9 mouse cellular contexts compared by ENCODE assay signal in the genomic region with DNA sequence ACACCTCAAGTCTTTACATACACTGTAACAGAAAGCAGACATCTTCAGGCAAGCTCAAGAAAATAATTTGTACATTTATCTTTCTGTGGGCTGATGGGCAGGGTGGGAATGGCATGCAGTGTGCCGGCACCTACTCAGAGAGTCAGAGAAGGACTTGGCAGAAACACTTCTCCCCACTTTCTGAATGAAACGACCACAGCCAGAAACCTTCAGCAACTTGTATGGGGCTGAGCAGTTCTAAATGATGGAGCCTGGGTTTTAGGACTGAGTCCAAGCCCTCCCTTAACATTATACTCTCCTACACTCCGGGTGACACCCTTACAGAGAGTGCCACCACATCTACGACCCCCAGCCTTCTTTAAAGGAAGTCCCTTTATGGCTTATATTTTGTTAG. TPM values are rescaled to one million over a fixed set of nuclear protein-coding genes. Genes with fewer than 3 reads are reported as not detected.
DNase-seq lines count a peak whose midpoint lies in the region; ATAC-seq and TF ChIP-seq lines count a peak whose summit lies in the region.
"Had no signal": no experiment of that assay in that cellular context is flagged by ENCODE, and none has a peak within 500 bp of the region (broad histone marks: within the 10 kb centered on the region; RNA-seq: fewer than 3 reads in every experiment).

No protein-coding gene starts in this region.

- peak overlapping the region; percentile 68 for H3K9ac ChIP-seq in heart, embryonic 13.5 days
- H3K9ac ChIP-seq in midbrain, postnatal 0 days (replicated peaks; ENCODE audit: low read length, poor library complexity, severe bottlenecking): no peak overlapping the region
- H3K9ac ChIP-seq in midbrain, embryonic 11.5 days (ENCODE audit: low read length): no peak overlapping the region
- no peak overlapping the region for H3K9ac ChIP-seq in limb, embryonic 11.5 days (ENCODE audit: low read length)
- no peak overlapping the region for H3K9ac ChIP-seq in stomach, postnatal 0 days (ENCODE audit: low read length)

- H3K4me3 ChIP-seq in heart, embryonic 13.5 days: peak overlapping the region; percentile 28
- no peak overlapping the region for H3K4me3 ChIP-seq in midbrain, postnatal 0 days (ENCODE audit: low read depth, low read length)
- H3K4me3 ChIP-seq in midbrain, embryonic 11.5 days (ENCODE audit: low read depth, low read length): no peak overlapping the region
- no peak overlapping the region for H3K4me3 ChIP-seq in limb, embryonic 11.5 days (ENCODE audit: low read depth, low read length)
- H3K4me3 ChIP-seq in stomach, postnatal 0 days (ENCODE audit: low read depth, low read length): no peak overlapping the region

- no peaks in the 10 kb centered on the region for H3K36me3 ChIP-seq in heart, embryonic 13.5 days
- H3K36me3 ChIP-seq in midbrain, postnatal 0 days (ENCODE audit: insufficient read depth, low read length): no peaks in the 10 kb centered on the region
- H3K36me3 ChIP-seq in midbrain, embryonic 11.5 days (ENCODE audit: control insufficient read depth, insufficient read depth, low read length): no peaks in the 10 kb centered on the region
- no peaks in the 10 kb centered on the region for H3K36me3 ChIP-seq in limb, embryonic 11.5 days (ENCODE audit: control insufficient read depth, insufficient read depth, low read length)
- H3K36me3 ChIP-seq in stomach, postnatal 0 days (ENCODE audit: control insufficient read depth, insufficient read depth, low read length): no peaks in the 10 kb centered on the region

- H3K27ac ChIP-seq in heart, embryonic 13.5 days (replicated peaks): peak overlapping the region; percentile 70
- no peak overlapping the region; the same call in 1 of the 2 replicates for H3K27ac ChIP-seq in midbrain, postnatal 0 days (ENCODE audit: low read depth, low read length)
- no peak overlapping the region for H3K27ac ChIP-seq in midbrain, embryonic 11.5 days (ENCODE audit: low read depth, low read length)
- H3K27ac ChIP-seq in limb, embryonic 11.5 days (replicated peaks; ENCODE audit: low read depth, low read length): no peak overlapping the region
- peak overlapping the region; percentile 30; the same call in 1 of the 2 replicates for H3K27ac ChIP-seq in stomach, postnatal 0 days (replicated peaks)

- no peak for TF ChIP-seq EP300 in stomach, postnatal 0 days (optimal IDR thresholded peaks at IDR 0.05)

- no peak for ATAC-seq in heart, embryonic 13.5 days (ENCODE audit: extremely low read depth, insufficient number of reproducible peaks, low FRiP score, low TSS enrichment)
- ATAC-seq in midbrain, postnatal 0 days (ENCODE audit: low FRiP score): no peak
- no peak for ATAC-seq in midbrain, embryonic 11.5 days (ENCODE audit: low FRiP score)
- no peak for ATAC-seq in limb, embryonic 11.5 days (ENCODE audit: insufficient number of reproducible peaks, low FRiP score, low TSS enrichment, low read depth)
- no peak for ATAC-seq in stomach, postnatal 0 days (ENCODE audit: low FRiP score, low TSS enrichment)
- ATAC-seq in activated CD4-positive, CD25-positive, alpha-beta regulatory T cell, adult 4 months: no peak

- H3K4me2 ChIP-seq in heart, embryonic 13.5 days: peak overlapping the region; percentile 52
- no peak overlapping the region for H3K4me2 ChIP-seq in midbrain, postnatal 0 days (ENCODE audit: low read depth, low read length, poor library complexity, severe bottlenecking)
- no peak overlapping the region for H3K4me2 ChIP-seq in midbrain, embryonic 11.5 days
- H3K4me2 ChIP-seq in limb, embryonic 11.5 days (ENCODE audit: low read depth, severe bottlenecking): no peak overlapping the region
- peak overlapping the region; percentile 28 for H3K4me2 ChIP-seq in stomach, postnatal 0 days (replicated peaks; ENCODE audit: low read depth)

- H3K9me3 ChIP-seq in heart, embryonic 13.5 days: no peaks in the 10 kb centered on the region
- no peaks in the 10 kb centered on the region for H3K9me3 ChIP-seq in midbrain, postnatal 0 days (ENCODE audit: low read length)
- H3K9me3 ChIP-seq in midbrain, embryonic 11.5 days (ENCODE audit: control insufficient read depth, low read length): no peaks in the 10 kb centered on the region
- H3K9me3 ChIP-seq in limb, embryonic 11.5 days (ENCODE audit: control insufficient read depth, low read length): no peaks in the 10 kb centered on the region
- H3K9me3 ChIP-seq in stomach, postnatal 0 days (ENCODE audit: control insufficient read depth, low read length): no peaks in the 10 kb centered on the region

- H3K27me3 ChIP-seq in heart, embryonic 13.5 days (replicated peaks): no peaks in the 10 kb centered on the region
- H3K27me3 ChIP-seq in midbrain, postnatal 0 days (ENCODE audit: insufficient read depth, low read length): no peaks in the 10 kb centered on the region
- H3K27me3 ChIP-seq in midbrain, embryonic 11.5 days (ENCODE audit: control insufficient read depth, insufficient read depth, low read length): no peaks in the 10 kb centered on the region
- no peaks in the 10 kb centered on the region for H3K27me3 ChIP-seq in limb, embryonic 11.5 days (ENCODE audit: control insufficient read depth, insufficient read depth, low read length)
- H3K27me3 ChIP-seq in stomach, postnatal 0 days (ENCODE audit: control insufficient read depth, insufficient read depth, low read length): no peaks in the 10 kb centered on the region

- DNase-seq in heart, postnatal 36 days: no peak
- peak; percentile 13 for DNase-seq in midbrain, postnatal 0 days (ENCODE audit: low spot score)
- no peak for DNase-seq in midbrain, embryonic 11.5 days (ENCODE audit: low spot score, missing footprints)
- DNase-seq in limb, embryonic 11.5 days (ENCODE audit: low spot score): peak; percentile 18
- DNase-seq in stomach, postnatal 0 days (ENCODE audit: low spot score): no peak
- no peak for DNase-seq in gastrocnemius, postnatal 36 days
- DNase-seq: adrenal gland, adult 8-10 months had no signal

- WGBS in heart, embryonic 13.5 days: 44% methylated on average over 4 of the region's 4 CpGs
- WGBS in midbrain, postnatal 0 days: 62% methylated on average over 4 of the region's 4 CpGs
- WGBS in midbrain, embryonic 11.5 days: 87% methylated on average over 4 of the region's 4 CpGs
- WGBS in limb, embryonic 11.5 days: 58% methylated on average over 4 of the region's 4 CpGs
- 19% methylated on average over 4 of the region's 4 CpGs for WGBS in stomach, postnatal 0 days

- peaks cover 48% of the 10 kb centered on the region for H3K4me1 ChIP-seq in heart, embryonic 13.5 days
- no peaks in the 10 kb centered on the region for H3K4me1 ChIP-seq in midbrain, postnatal 0 days (ENCODE audit: insufficient read depth, low read length)
- no peaks in the 10 kb centered on the region for H3K4me1 ChIP-seq in midbrain, embryonic 11.5 days (ENCODE audit: control insufficient read depth, insufficient read depth, low read length)
- peaks cover 5% of the 10 kb centered on the region; the same call in 1 of the 2 replicates for H3K4me1 ChIP-seq in limb, embryonic 11.5 days (ENCODE audit: control insufficient read depth, insufficient read depth, low read length)
- H3K4me1 ChIP-seq in stomach, postnatal 0 days (replicated peaks; ENCODE audit: control insufficient read depth, insufficient read depth): peaks cover 6% of the 10 kb centered on the region; the same call in 1 of the 2 replicates

- TF ChIP-seq CTCF in midbrain, postnatal 0 days (IDR thresholded peaks at IDR 0.05): no peak
- no peak for TF ChIP-seq CTCF in stomach, postnatal 0 days (IDR thresholded peaks at IDR 0.05; ENCODE audit: low read depth)

- intact Hi-C loops in heart, postnatal 36 days (cut with DNase I): no loop called here
- intact Hi-C loops in gastrocnemius, postnatal 36 days (cut with DNase I): no loop called here

RNA-seq across cellular contexts. Expression of gene Gpr183, which starts 1.1 kb away (rescaled TPM):
- polyA plus RNA-seq in heart, embryonic 13.5 days (2015; fragmentation: Nextera tagmentation; extraction: Ambion mirVana): 2.3 and 2.5 TPM in 2 replicates
- 1 to 10 TPM; 1.2 to 2.0 TPM for total RNA-seq in heart, postnatal 36 days (2021)
- 0.52 and 1.3 TPM in 2 replicates for total RNA-seq in midbrain, postnatal 0 days (2014; rRNA removed)
- polyA plus RNA-seq in midbrain, postnatal 0 days (2015; fragmentation: Nextera tagmentation; extraction: Ambion mirVana): 0.49 and 0.64 TPM in 2 replicates
- polyA plus RNA-seq in midbrain, embryonic 11.5 days (2014; fragmentation: Nextera tagmentation; extraction: Ambion mirVana): 1.4 and 1.6 TPM in 2 replicates
- 2.1 and 3.0 TPM in 2 replicates for polyA plus RNA-seq in limb, embryonic 11.5 days (2014; fragmentation: Nextera tagmentation; extraction: Ambion mirVana)
- 1.8 and 2.0 TPM in 2 replicates for polyA plus RNA-seq in stomach, postnatal 0 days (2015; fragmentation: Nextera tagmentation; extraction: Ambion mirVana)
- polyA plus RNA-seq in activated CD4-positive, CD25-positive, alpha-beta regulatory T cell, adult 4 months (2017; shearing (Covaris generic)): 100 to 1,000 TPM; 104 to 118 TPM
- under 1 TPM; 0.23 to 0.35 TPM for total RNA-seq in gastrocnemius, postnatal 36 days (2021)

RNA-seq across cellular contexts. Expression of gene Gpr18, which starts 48.4 kb away (rescaled TPM):
- 0.13 TPM in 1 of 2 replicates, not detected in the other for polyA plus RNA-seq in heart, embryonic 13.5 days (2015; fragmentation: Nextera tagmentation; extraction: Ambion mirVana)
- under 1 TPM; 0.33 to 0.46 TPM for total RNA-seq in heart, postnatal 36 days (2021)
- not detected in 2 replicates for total RNA-seq in midbrain, postnatal 0 days (2014; rRNA removed)
- 0.10 and 0.11 TPM in 2 replicates for polyA plus RNA-seq in midbrain, postnatal 0 days (2015; fragmentation: Nextera tagmentation; extraction: Ambion mirVana)
- polyA plus RNA-seq in midbrain, embryonic 11.5 days (2014; fragmentation: Nextera tagmentation; extraction: Ambion mirVana): 0.15 and 0.25 TPM in 2 replicates
- 0.09 and 0.21 TPM in 2 replicates for polyA plus RNA-seq in limb, embryonic 11.5 days (2014; fragmentation: Nextera tagmentation; extraction: Ambion mirVana)
- polyA plus RNA-seq in stomach, postnatal 0 days (2015; fragmentation: Nextera tagmentation; extraction: Ambion mirVana): 0.06 and 0.08 TPM in 2 replicates
- polyA plus RNA-seq in activated CD4-positive, CD25-positive, alpha-beta regulatory T cell, adult 4 months (2017; shearing (Covaris generic)): 10 to 100 TPM; 83.8 to 86.0 TPM
- total RNA-seq in gastrocnemius, postnatal 36 days (2021): not detected

Comparison
In these comparisons a context has a peak if more than half of its experiments do, and no peak if none do; other contexts are left out.
1. DNase-seq: peak in midbrain, postnatal 0 days (single experiment) and limb, embryonic 11.5 days (single experiment); none in heart, postnatal 36 days (0 of 2), midbrain, embryonic 11.5 days (single experiment), stomach, postnatal 0 days (single experiment) and gastrocnemius, postnatal 36 days (0 of 2).
2. H3K27ac ChIP-seq: peak in heart, embryonic 13.5 days (single experiment) and stomach, postnatal 0 days (single experiment); none in midbrain, postnatal 0 days (single experiment), midbrain, embryonic 11.5 days (single experiment) and limb, embryonic 11.5 days (single experiment).
3. H3K4me2 ChIP-seq: peak in heart, embryonic 13.5 days (single experiment) and stomach, postnatal 0 days (single experiment); none in midbrain, postnatal 0 days (single experiment), midbrain, embryonic 11.5 days (single experiment) and limb, embryonic 11.5 days (single experiment).
4. RNA of gene Gpr183, which starts 1.1 kb away (polyA plus RNA-seq): 104 to 118 TPM in activated CD4-positive, CD25-positive, alpha-beta regulatory T cell, adult 4 months; 2.1 to 3.0 TPM in limb, embryonic 11.5 days, 2.3 to 2.5 TPM in heart, embryonic 13.5 days, 1.8 to 2.0 TPM in stomach, postnatal 0 days, 1.4 to 1.6 TPM in midbrain, embryonic 11.5 days and 0.49 to 0.64 TPM in midbrain, postnatal 0 days; every median in the first group is over 10 times any median in the second.
5. RNA of gene Gpr18, which starts 48.4 kb away (polyA plus RNA-seq): 83.8 to 86.0 TPM in activated CD4-positive, CD25-positive, alpha-beta regulatory T cell, adult 4 months; 0.15 to 0.25 TPM in midbrain, embryonic 11.5 days, 0.10 to 0.11 TPM in midbrain, postnatal 0 days, 0.09 to 0.21 TPM in limb, embryonic 11.5 days, 0.06 to 0.08 TPM in stomach, postnatal 0 days and 0.13 TPM in heart, embryonic 13.5 days; every median in the first group is over 10 times any median in the second.